Mouse (Mus musculus) T-cell, adult 2 months (primary cell): ENCODE measurements around the gene Ccr8.
"Not testable (repeated sequence)": the region's sequence is repeated elsewhere in the genome, so short reads cannot be mapped to it uniquely, and the experiment has no call there.

Experiments used
- DNase-seq: peaks from one replicate; pipeline ENCODE4 v3.0.0; 2022; ENCODE audit warnings: low spot score

The Ccr8 gene

GRCm38 (mm10) chr9:120091086-120091485, 828 bp upstream of the Ccr8 start:
- DNase-seq, result no peak

- no peak for DNase-seq
Measured at GRCm38 (mm10) chr9:120093701-120094100, 1.8 kb downstream of the Ccr8 start.

- peak; percentile 29 for DNase-seq
Measured at GRCm38 (mm10) chr9:120095886-120096285, 4.0 kb downstream of the Ccr8 start.

- DNase-seq, result peak; percentile 48
Measured at GRCm38 (mm10) chr9:120098682-120099081, 6.8 kb downstream of the Ccr8 start.

GRCm38 (mm10) chr9:120099304-120099703, 7.4 kb downstream of the Ccr8 start:
- no peak for DNase-seq

GRCm38 (mm10) chr9:120101165-120101564, 9.3 kb downstream of the Ccr8 start:
- no peak for DNase-seq

- not testable (repeated sequence) for DNase-seq
Measured at GRCm38 (mm10) chr9:120108953-120109352, 17.0 kb downstream of the Ccr8 start.

GRCm38 (mm10) chr9:120110211-120111018, 18.5 kb downstream of the Ccr8 start, which contains the start of gene Slc25a38:
Gene Slc25a38, plus strand, starts transcription at chr9:120110374.
- DNase-seq, result peak; percentile 93

GRCm38 (mm10) chr9:120111156-120111945, 19.4 kb downstream of the Ccr8 start:
- no peak for DNase-seq

- DNase-seq, result no peak
Measured at GRCm38 (mm10) chr9:120112472-120112871, 20.6 kb downstream of the Ccr8 start.

- DNase-seq, result no peak
Measured at GRCm38 (mm10) chr9:120113456-120113855, 21.5 kb downstream of the Ccr8 start.

GRCm38 (mm10) chr9:120114051-120114788, 22.3 kb downstream of the Ccr8 start:
- DNase-seq, result no peak

- DNase-seq, result no peak
Measured at GRCm38 (mm10) chr9:120114789-120115151, 22.9 kb downstream of the Ccr8 start.

- no peak for DNase-seq
Measured at GRCm38 (mm10) chr9:120115580-120115979, 23.7 kb downstream of the Ccr8 start.

- no peak for DNase-seq
Measured at GRCm38 (mm10) chr9:120116184-120116624, 24.3 kb downstream of the Ccr8 start.

GRCm38 (mm10) chr9:120118212-120118611, 26.3 kb downstream of the Ccr8 start:
- no peak for DNase-seq

GRCm38 (mm10) chr9:120120503-120120902, 28.6 kb downstream of the Ccr8 start:
- DNase-seq, result no peak

- DNase-seq, result no peak
Measured at GRCm38 (mm10) chr9:120126868-120127267, 35.0 kb downstream of the Ccr8 start.

- DNase-seq, result peak; percentile 98
Measured at GRCm38 (mm10) chr9:120127538-120128251, 35.8 kb downstream of the Ccr8 start, which contains the start of gene Rpsa. Gene Rpsa, plus strand, starts transcription at chr9:120127689.

- DNase-seq, result no peak
Measured at GRCm38 (mm10) chr9:120129276-120129675, 37.4 kb downstream of the Ccr8 start.

GRCm38 (mm10) chr9:120131784-120132288, 39.9 kb downstream of the Ccr8 start:
- no peak for DNase-seq
